Mouse (Mus musculus) c-Kit-positive CD71-negative TER-119-negative erythroid progenitor cells, embryonic 14.5 days (primary cell): ENCODE data around the gene Gm21953.
"Not testable (repeated sequence)": the region's sequence is repeated elsewhere in the genome, so short reads cannot be mapped to it uniquely, and the experiment has no call there.

Experiments used
- DNase-seq: peaks from one replicate; pipeline ENCODE4 v3.0.0-alpha.2; 2013; ENCODE audit warnings: low read depth

Gm21953 gene

GRCm38 (mm10) chr4:42293967-42294366 is at the start of gene Gm21953:
Gm21953 (plus strand) TSS chr4:42294267.
- DNase-seq: not testable (repeated sequence)

GRCm38 (mm10) chr4:42255467-42255866 is 38.6 kb upstream of the Gm21953 start, which contains the start of gene Ccl21b:
Ccl21b (plus strand) TSS chr4:42255767.
- DNase-seq: not testable (repeated sequence)

DNA sequence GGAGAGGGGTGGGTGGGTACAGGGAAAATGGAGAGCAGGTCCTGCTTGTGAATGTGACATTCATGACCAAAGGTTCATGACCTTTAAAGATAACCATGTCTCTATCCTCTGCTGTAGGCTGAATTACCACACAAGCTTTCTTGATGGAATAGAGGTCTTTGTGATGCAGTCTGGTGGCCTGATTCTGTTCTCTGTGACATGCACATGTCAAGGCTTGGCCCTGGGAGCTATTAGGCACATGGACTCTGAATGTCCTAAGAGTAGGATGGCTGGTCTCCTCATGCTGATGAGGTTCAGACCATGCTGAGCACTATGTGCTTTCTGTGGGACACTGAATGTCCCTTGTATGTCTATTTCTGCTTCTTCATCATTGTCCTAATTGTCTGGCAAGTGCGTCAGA is 24.0 kb downstream of the Gm21953 start, which contains the start of gene Fam205a3:
Gene Fam205a3, plus strand, starts transcription at position 301 of the 400 bp plus-strand sequence.
- DNase-seq: not testable (repeated sequence)
